Mouse (Mus musculus): ENCODE measurements at regions not wholly inside any gene's neighbourhood (a gene's known extent, or its start where the extent isn't known, plus 50 kb on each side); places are given as distances from the start of the nearest gene placed in this dataset.

DNA sequence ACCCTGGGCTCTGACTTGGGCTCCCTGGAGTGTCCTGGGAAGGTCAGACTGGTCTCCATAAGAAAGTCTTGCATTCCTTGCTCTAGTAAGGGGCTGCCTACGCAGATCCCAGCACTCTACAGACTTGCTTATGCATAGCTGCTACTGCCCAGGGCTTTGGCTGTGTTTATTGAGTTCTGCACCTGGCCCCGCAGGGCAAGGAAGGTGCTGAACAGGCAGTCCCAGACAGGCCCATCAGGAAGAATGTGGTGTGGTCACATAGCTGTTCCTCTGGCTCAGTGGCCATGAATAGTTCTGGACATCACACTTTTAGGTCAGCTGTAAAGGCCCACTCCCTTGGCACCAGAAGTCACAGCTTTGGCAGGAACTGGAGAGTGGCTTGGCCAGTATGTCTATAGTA is 70.6 kb downstream of the Cryaa start:
- no peak overlapping the region for H3K4me2 ChIP-seq (ENCODE audit: low read length)
- H3K4me1 ChIP-seq (ENCODE audit: control insufficient read depth, insufficient read depth, low read depth, low read length), result no peaks in the 10 kb centered on the region
- H3K27ac ChIP-seq (ENCODE audit: low read depth, low read length), result no peak overlapping the region
- no peaks in the 10 kb centered on the region for H3K27me3 ChIP-seq (replicated peaks; ENCODE audit: control insufficient read depth, insufficient read depth, low read length)
- H3K9ac ChIP-seq (ENCODE audit: low read depth, low read length), result no peak overlapping the region
- H3K4me3 ChIP-seq (ENCODE audit: low read length), result no peak overlapping the region
- 82% methylated on average over 2 of the region's 2 CpGs for WGBS
- no peaks in the 10 kb centered on the region for H3K36me3 ChIP-seq (ENCODE audit: control insufficient read depth, insufficient read depth, low read length)
- H3K9me3 ChIP-seq (ENCODE audit: control insufficient read depth, low read length), result no peaks in the 10 kb centered on the region
- no peak for ATAC-seq

DNA sequence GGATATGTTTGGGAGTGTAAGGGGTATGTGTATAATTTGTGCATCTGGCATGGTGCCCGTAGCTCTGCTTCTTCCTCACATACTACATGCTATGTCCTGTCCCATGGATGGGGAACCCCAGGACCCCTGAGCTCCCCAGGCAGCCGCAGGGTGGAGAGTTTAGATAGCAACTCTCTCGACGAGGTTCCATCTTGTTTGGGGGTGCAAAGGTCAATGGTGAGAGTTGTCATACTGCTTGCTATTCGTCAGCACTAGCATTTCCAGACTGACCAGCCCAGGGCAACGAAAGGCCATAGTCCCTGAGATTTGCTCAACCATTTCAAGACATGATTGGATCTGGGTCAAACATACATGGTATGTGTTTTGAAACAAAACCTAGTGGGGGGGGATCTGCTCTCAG is 71.4 kb downstream of the Cryaa start:
- Histone ChIP-seq H3K27me3 (replicated peaks; ENCODE audit: control insufficient read depth, insufficient read depth, low read length) (no peaks in the 10 kb centered on the region), H3K36me3 (ENCODE audit: control insufficient read depth, insufficient read depth, low read length) (no peaks in the 10 kb centered on the region), H3K9me3 (ENCODE audit: control insufficient read depth, low read length) (no peaks in the 10 kb centered on the region), H3K4me2 (ENCODE audit: low read length) (no peak overlapping the region), H3K9ac (ENCODE audit: low read depth, low read length) (no peak overlapping the region), H3K27ac (ENCODE audit: low read depth, low read length) (no peak overlapping the region), H3K4me1 (ENCODE audit: control insufficient read depth, insufficient read depth, low read depth, low read length) (no peaks in the 10 kb centered on the region), H3K4me3 (ENCODE audit: low read length) (no peak overlapping the region)
- WGBS, result 77% methylated on average over 6 of the region's 6 CpGs
- no peak for ATAC-seq

DNA sequence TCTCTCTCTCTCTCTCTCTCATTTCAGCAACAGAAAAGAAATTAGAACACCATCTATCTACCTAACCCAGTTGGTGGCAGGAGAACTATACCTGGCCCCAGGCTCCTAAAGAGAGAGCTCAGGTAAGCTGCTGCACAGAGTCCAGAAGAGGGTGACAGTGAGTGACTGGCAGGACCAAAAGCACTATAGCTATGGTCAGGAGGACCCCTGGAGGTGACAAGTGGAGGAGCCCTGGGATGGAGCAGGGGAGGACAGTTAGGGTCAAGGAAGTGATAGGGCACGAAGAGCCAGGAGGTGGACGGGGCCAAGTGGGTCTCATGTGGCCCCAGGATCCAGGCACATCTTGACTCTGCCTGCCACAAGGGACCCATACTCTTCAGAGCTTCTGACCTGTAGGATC is 73.7 kb downstream of the Cryaa start:
- H3K4me1 ChIP-seq (ENCODE audit: control insufficient read depth, insufficient read depth, low read depth, low read length), result no peaks in the 10 kb centered on the region
- no peaks in the 10 kb centered on the region for H3K27me3 ChIP-seq (replicated peaks; ENCODE audit: control insufficient read depth, insufficient read depth, low read length)
- H3K9ac ChIP-seq (ENCODE audit: low read depth, low read length), result no peak overlapping the region
- peaks cover 3% of the 10 kb centered on the region; the same call in 1 of the 2 replicates for H3K9me3 ChIP-seq (ENCODE audit: control insufficient read depth, low read length)
- ATAC-seq, result no peak
- 89% methylated on average over 2 of the region's 2 CpGs for WGBS
- no peak overlapping the region for H3K4me2 ChIP-seq (ENCODE audit: low read length)
- H3K27ac ChIP-seq (ENCODE audit: low read depth, low read length), result no peak overlapping the region
- no peaks in the 10 kb centered on the region for H3K36me3 ChIP-seq (ENCODE audit: control insufficient read depth, insufficient read depth, low read length)
- no peak overlapping the region for H3K4me3 ChIP-seq (ENCODE audit: low read length)

DNA sequence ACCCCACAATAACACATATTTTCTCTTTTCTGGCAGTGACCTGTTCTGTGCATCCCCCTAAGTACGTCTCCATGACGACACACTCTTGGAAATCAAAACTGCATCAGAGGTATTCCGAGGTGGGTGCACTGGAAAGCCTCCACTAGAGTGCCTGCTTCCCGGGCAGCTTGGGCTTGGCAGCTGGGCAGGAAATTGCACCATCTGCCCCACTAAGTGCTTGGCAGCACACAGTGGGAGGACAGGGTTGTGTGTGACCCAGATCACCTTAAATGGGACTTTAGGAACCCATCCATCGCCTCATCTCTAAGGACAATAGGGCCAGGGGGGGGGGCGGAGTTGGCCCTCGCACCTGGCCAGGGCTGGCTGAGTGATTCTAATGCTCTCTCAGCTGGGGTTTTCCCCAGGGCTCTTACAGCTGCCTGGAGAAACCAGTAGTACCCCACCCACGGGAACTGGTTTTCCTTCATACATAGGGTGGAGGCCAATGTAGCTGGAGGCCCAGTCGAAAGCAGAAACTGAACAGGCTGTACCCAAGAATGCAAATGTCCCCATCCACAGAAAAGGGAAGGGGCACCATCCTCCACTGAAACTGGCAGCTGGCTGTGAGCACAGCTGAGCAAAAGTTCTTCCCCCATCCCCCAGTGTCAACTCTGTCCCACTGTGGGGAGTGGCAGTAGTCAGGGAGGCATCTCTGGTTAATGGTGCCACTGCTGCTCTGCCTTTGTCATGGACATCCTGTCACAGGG is 75.7 kb downstream of the Cryaa start:
- 67% methylated on average over 9 of the region's 9 CpGs for WGBS
- H3K4me3 ChIP-seq (ENCODE audit: low read length), result no peak overlapping the region
- no peak overlapping the region for H3K4me2 ChIP-seq (ENCODE audit: low read length)
- H3K27me3 ChIP-seq (replicated peaks; ENCODE audit: control insufficient read depth, insufficient read depth, low read length), result no peaks in the 10 kb centered on the region
- no peak overlapping the region for H3K9ac ChIP-seq (ENCODE audit: low read depth, low read length)
- no peaks in the 10 kb centered on the region for H3K4me1 ChIP-seq (ENCODE audit: control insufficient read depth, insufficient read depth, low read depth, low read length)
- H3K36me3 ChIP-seq (ENCODE audit: control insufficient read depth, insufficient read depth, low read length), result no peaks in the 10 kb centered on the region
- no peak for ATAC-seq
- H3K9me3 ChIP-seq (ENCODE audit: control insufficient read depth, low read length), result peaks cover 3% of the 10 kb centered on the region; the same call in 1 of the 2 replicates
- H3K27ac ChIP-seq (ENCODE audit: low read depth, low read length), result no peak overlapping the region

DNA sequence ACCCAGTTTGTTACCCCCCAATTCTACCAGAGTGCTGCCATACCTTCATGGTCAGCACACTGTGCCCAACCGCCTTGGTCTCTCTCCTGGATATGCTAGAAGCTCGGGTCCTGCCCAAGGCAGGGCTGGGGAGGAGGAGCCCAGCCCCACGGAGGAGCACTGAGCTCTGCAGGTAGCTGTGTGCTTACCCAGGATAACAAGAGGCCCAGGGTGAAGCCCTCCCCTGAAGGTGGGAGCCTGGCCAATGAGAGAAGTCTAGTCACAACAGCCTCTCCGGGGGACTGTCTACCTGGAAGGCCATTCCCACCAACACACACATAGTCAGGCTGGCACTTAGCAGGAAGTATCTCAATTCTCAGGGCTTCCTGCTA is 76.2 kb downstream of the Cryaa start:
- Histone ChIP-seq H3K27me3 (replicated peaks; ENCODE audit: control insufficient read depth, insufficient read depth, low read length) (no peaks in the 10 kb centered on the region), H3K4me3 (ENCODE audit: low read length) (no peak overlapping the region), H3K36me3 (ENCODE audit: control insufficient read depth, insufficient read depth, low read length) (no peaks in the 10 kb centered on the region), H3K9ac (ENCODE audit: low read depth, low read length) (no peak overlapping the region), H3K4me1 (ENCODE audit: control insufficient read depth, insufficient read depth, low read depth, low read length) (no peaks in the 10 kb centered on the region), H3K4me2 (ENCODE audit: low read length) (no peak overlapping the region), H3K9me3 (ENCODE audit: control insufficient read depth, low read length) (peaks cover 3% of the 10 kb centered on the region; the same call in 1 of the 2 replicates), H3K27ac (ENCODE audit: low read depth, low read length) (no peak overlapping the region)
- 46% methylated on average over 4 of the region's 4 CpGs for WGBS
- ATAC-seq, result no peak

DNA sequence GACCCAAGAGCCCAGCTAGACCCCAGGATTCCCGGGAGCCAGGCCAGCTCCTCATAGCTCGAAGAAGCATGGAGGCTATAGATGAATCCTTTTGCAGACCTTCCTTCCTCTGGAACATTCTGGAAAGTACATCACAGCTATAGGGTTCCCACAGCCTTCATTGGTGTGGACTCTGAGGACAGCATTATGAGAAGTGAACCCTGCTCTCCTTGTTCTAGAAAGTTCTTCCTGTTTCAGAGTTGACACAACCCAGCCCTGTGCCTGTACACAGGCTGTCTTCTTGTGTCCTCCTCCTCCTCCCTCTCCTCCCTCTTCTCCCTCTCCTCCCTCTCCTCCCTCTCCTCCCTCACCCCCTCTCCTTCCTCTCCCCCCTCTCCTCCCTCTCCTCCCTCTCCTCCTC is 82.9 kb downstream of the Cryaa start:
- Histone ChIP-seq H3K27me3 (replicated peaks; ENCODE audit: control insufficient read depth, insufficient read depth, low read length) (no peaks in the 10 kb centered on the region), H3K27ac (ENCODE audit: low read depth, low read length) (no peak overlapping the region), H3K4me1 (ENCODE audit: control insufficient read depth, insufficient read depth, low read depth, low read length) (no peaks in the 10 kb centered on the region), H3K4me2 (ENCODE audit: low read length) (no peak overlapping the region), H3K36me3 (ENCODE audit: control insufficient read depth, insufficient read depth, low read length) (no peaks in the 10 kb centered on the region), H3K4me3 (ENCODE audit: low read length) (no peak overlapping the region), H3K9ac (ENCODE audit: low read depth, low read length) (no peak overlapping the region), H3K9me3 (ENCODE audit: control insufficient read depth, low read length) (peaks cover 3% of the 10 kb centered on the region; the same call in 1 of the 2 replicates)
- 88% methylated on average over 2 of the region's 2 CpGs for WGBS
- no peak for ATAC-seq

DNA sequence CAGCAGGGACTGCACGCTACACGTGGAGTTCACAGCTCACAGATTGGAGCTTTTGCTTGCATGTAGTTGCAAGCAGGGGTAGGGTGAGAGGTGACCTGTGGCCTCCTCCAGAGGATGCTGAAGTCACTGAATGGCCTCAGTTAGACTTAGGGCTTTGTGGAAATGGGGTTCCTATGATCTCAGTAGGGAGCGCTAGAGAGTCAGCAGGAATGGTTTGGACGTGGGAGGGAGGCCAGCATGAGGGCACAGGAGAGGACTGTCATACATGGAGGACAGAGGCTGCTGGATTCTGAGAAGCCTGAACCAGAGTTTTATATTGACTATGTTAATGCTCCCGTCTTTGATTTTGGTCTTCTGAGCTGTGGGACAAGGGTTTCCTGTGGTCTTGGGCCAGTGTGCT is 85.5 kb downstream of the Cryaa start:
- Histone ChIP-seq H3K4me2 (ENCODE audit: low read length) (no peak overlapping the region), H3K4me1 (ENCODE audit: control insufficient read depth, insufficient read depth, low read depth, low read length) (peaks cover 11% of the 10 kb centered on the region), H3K4me3 (ENCODE audit: low read length) (no peak overlapping the region), H3K27me3 (replicated peaks; ENCODE audit: control insufficient read depth, insufficient read depth, low read length) (peaks cover 4% of the 10 kb centered on the region; the same call in 1 of the 2 replicates), H3K9me3 (ENCODE audit: control insufficient read depth, low read length) (no peaks in the 10 kb centered on the region), H3K27ac (ENCODE audit: low read depth, low read length) (no peak overlapping the region), H3K9ac (ENCODE audit: low read depth, low read length) (no peak overlapping the region), H3K36me3 (ENCODE audit: control insufficient read depth, insufficient read depth, low read length) (no peaks in the 10 kb centered on the region)
- WGBS, result 60% methylated on average over 5 of the region's 5 CpGs
- no peak for ATAC-seq

DNA sequence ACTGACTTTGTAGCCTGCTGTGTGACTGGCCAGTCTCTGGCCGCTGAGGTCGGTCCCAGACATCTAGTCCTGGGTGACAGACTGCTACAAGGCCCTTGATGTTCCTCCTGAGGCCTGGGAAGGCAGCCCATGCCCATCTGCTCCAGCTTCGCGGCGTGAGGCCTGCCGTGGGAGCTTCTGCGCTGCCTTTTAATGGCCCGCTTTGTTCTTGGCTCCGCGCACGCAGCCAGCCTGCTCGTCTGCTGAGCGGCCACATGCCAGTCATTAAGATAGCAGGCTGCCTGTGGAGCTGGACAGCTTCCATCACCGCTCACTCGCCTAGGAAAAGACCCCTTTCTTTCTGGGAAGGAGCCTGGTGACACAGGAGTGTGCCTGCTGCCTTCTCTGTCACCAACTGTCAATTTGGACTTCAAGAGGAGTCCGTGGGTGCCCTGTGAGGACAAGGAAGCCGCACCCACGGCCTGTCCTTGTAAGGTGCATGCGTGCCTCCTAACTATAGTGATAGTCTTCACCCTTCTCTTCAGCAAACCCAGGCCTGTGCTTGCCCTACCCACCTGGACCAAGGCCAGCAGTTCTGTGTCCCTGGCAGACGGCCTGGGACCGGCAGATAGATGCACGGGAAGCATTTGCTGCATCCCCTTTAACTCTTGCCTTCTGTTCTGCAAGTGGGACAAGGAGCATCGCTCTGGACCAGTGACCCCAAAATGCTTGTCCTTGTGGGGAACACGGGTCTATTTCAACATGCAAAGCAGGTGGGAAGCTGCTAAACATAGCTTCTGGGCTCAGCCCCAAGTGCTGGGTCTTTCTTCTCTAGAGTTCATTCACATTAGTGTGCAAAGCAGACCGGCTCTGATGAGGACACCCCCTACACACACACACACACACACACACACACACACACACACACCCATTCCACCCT is 88.6 kb downstream of the Sik1 start:
- Histone ChIP-seq H3K27ac (ENCODE audit: low read depth, low read length) (peak overlapping the region; percentile 45), H3K4me1 (ENCODE audit: control insufficient read depth, insufficient read depth, low read depth, low read length) (peaks cover 11% of the 10 kb centered on the region), H3K9me3 (ENCODE audit: control insufficient read depth, low read length) (peaks cover 4% of the 10 kb centered on the region; the same call in 1 of the 2 replicates), H3K4me2 (ENCODE audit: low read length) (peak overlapping the region; percentile 5; the same call in 1 of the 2 replicates), H3K4me3 (ENCODE audit: low read length) (no peak overlapping the region), H3K27me3 (replicated peaks; ENCODE audit: control insufficient read depth, insufficient read depth, low read length) (peaks cover 4% of the 10 kb centered on the region; the same call in 1 of the 2 replicates), H3K36me3 (ENCODE audit: control insufficient read depth, insufficient read depth, low read length) (no peaks in the 10 kb centered on the region), H3K9ac (ENCODE audit: low read depth, low read length) (peak overlapping the region; percentile 28; the same call in 1 of the 2 replicates)
- ATAC-seq, result peak; percentile 93
- WGBS, result 11% methylated on average over 25 of the region's 25 CpGs

DNA sequence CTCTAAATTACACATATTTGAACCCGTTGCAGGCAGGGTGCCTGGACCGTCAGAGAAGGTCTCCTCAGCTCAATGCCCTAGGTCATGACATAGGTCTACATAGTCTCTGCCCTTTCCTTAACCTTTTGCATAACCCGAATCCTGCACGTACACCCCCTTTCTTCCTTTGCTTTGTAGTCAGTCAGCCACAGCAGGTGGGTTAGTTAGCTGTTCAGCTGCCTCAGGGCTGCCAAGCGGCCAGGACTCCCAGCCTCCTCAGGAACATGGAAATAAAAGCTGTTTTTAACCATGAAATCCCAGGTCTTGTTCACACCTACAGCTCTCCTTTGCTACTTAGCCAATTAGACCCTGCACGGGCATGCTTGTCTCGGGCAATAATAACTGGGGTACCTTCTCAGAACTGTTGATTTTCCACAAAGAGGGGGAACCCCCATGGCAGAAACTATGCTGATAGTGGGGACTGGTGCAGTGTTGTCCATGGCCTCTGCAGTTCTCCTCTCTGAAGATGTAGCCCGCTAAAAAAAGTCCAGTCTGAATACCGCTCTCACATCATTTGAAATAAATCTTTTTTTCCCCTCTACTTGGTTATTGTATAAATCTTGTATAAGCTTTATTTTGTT is 83.3 kb downstream of the Sik1 start:
- Histone ChIP-seq H3K4me1 (ENCODE audit: control insufficient read depth, insufficient read depth, low read depth, low read length) (peaks cover 11% of the 10 kb centered on the region), H3K4me2 (ENCODE audit: low read length) (no peak overlapping the region), H3K36me3 (ENCODE audit: control insufficient read depth, insufficient read depth, low read length) (no peaks in the 10 kb centered on the region), H3K27ac (ENCODE audit: low read depth, low read length) (no peak overlapping the region), H3K9me3 (ENCODE audit: control insufficient read depth, low read length) (peaks cover 4% of the 10 kb centered on the region; the same call in 1 of the 2 replicates), H3K4me3 (ENCODE audit: low read length) (no peak overlapping the region), H3K9ac (ENCODE audit: low read depth, low read length) (no peak overlapping the region), H3K27me3 (replicated peaks; ENCODE audit: control insufficient read depth, insufficient read depth, low read length) (no peaks in the 10 kb centered on the region)
- no peak for ATAC-seq
- WGBS, result 46% methylated on average over 9 of the region's 9 CpGs
